Mouse (Mus musculus) liver, embryonic 14.5 days (tissue): ENCODE results near the gene Cyth4.

Source experiments
- CTCF ChIP-seq: IDR thresholded peaks from 2 replicates; pipeline ENCODE4 v1.5.1; 2016; ENCODE audit warnings: antibody characterized with exemption, low read depth, control low read depth
- EP300 ChIP-seq: IDR thresholded peaks from 2 replicates; pipeline ENCODE4 v1.6.1; 2016; ENCODE audit warnings: antibody characterized with exemption, low read depth

GRCm38 (mm10) chr15:78597729-78598128 is 882 bp downstream of the Cyth4 start:
- TF ChIP-seq CTCF (no peak), EP300 (no peak)
